Mouse (Mus musculus) G1E-ER4 (cell line): Measurements from ENCODE around the gene Nbr1. TPM values are rescaled to one million over a fixed set of nuclear protein-coding genes. Genes with fewer than 3 reads are reported as not detected.

Source experiments
- GATA1 ChIP-seq: IDR thresholded peaks from one replicate; pipeline ENCODE4 v1.8.0; 2012; ENCODE audit warnings: low read length, inconsistent platforms
- polyA plus RNA-seq: library from polyadenylated mRNA; stranded (reverse); fragments of >175 nt; gene quantifications from 2 replicates; pipeline ENCODE4 v1.2.3, GENCODE M21; 2012

Gene Nbr1
- 86.3 and 105 TPM in 2 replicates for polyA plus RNA-seq

GRCm38 (mm10) chr11:101551751-101552475, at the start of gene Nbr1, which contains the start of gene Brca1:
TSS of gene Nbr1 (plus strand) at chr11:101552149.
TSS of gene Brca1 (minus strand) at chr11:101551955.
- no peak for TF ChIP-seq GATA1

- TF ChIP-seq GATA1 = no peak
Observed at GRCm38 (mm10) chr11:101506269-101506780, 45.6 kb upstream of the Nbr1 start.

GRCm38 (mm10) chr11:101507090-101507489, 44.9 kb upstream of the Nbr1 start:
- no peak for TF ChIP-seq GATA1

GRCm38 (mm10) chr11:101518937-101519336, 33.0 kb upstream of the Nbr1 start:
- TF ChIP-seq GATA1 = no peak

- TF ChIP-seq GATA1 = no peak
Observed at GRCm38 (mm10) chr11:101519364-101519763, 32.6 kb upstream of the Nbr1 start.

GRCm38 (mm10) chr11:101524446-101524845, 27.5 kb upstream of the Nbr1 start:
- TF ChIP-seq GATA1 = no peak

GRCm38 (mm10) chr11:101525056-101525455, 26.9 kb upstream of the Nbr1 start:
- TF ChIP-seq GATA1 = no peak

- TF ChIP-seq GATA1 = no peak
Observed at GRCm38 (mm10) chr11:101525936-101526595, 25.9 kb upstream of the Nbr1 start.

- TF ChIP-seq GATA1 = no peak
Observed at GRCm38 (mm10) chr11:101526686-101527085, 25.3 kb upstream of the Nbr1 start.

GRCm38 (mm10) chr11:101543533-101543932, 8.4 kb upstream of the Nbr1 start:
- no peak for TF ChIP-seq GATA1

- TF ChIP-seq GATA1 = no peak
Observed at GRCm38 (mm10) chr11:101544132-101544531, 7.8 kb upstream of the Nbr1 start.

GRCm38 (mm10) chr11:101548526-101548925, 3.4 kb upstream of the Nbr1 start:
- no peak for TF ChIP-seq GATA1

GRCm38 (mm10) chr11:101552476-101553300, 739 bp downstream of the Nbr1 start:
- no peak for TF ChIP-seq GATA1

GRCm38 (mm10) chr11:101553354-101553930, 1.5 kb downstream of the Nbr1 start:
- no peak for TF ChIP-seq GATA1

GRCm38 (mm10) chr11:101556541-101556940, 4.6 kb downstream of the Nbr1 start:
- TF ChIP-seq GATA1 = no peak
